Mouse (Mus musculus): ENCODE measurements at regions not wholly inside any gene's neighbourhood (a gene's known extent, or its start where the extent isn't known, plus 50 kb on each side); places are given as distances from the start of the nearest gene placed in this dataset.

GRCm38 (mm10) chr8:128087500-128087899, 270.9 kb upstream of the Nrp1 start:
- no peak for ATAC-seq (ENCODE audit: low read depth)
- Histone ChIP-seq H3K27ac (replicated peaks; ENCODE audit: low read depth, low read length) (no peak overlapping the region), H3K36me3 (ENCODE audit: control insufficient read depth, insufficient read depth, low read length) (no peaks in the 10 kb centered on the region), H3K4me1 (ENCODE audit: control insufficient read depth, insufficient read depth, low read length) (no peaks in the 10 kb centered on the region), H3K4me3 (ENCODE audit: low read depth, low read length) (no peak overlapping the region), H3K27me3 (replicated peaks; ENCODE audit: control insufficient read depth, insufficient read depth, low read length) (no peaks in the 10 kb centered on the region), H3K9me3 (ENCODE audit: control insufficient read depth, low read length) (no peaks in the 10 kb centered on the region), H3K4me2 (ENCODE audit: low read depth, low read length) (no peak overlapping the region), H3K9ac (ENCODE audit: low read depth, low read length) (no peak overlapping the region)
- WGBS: 92% methylated on average over 1 of the region's 1 CpGs
- DNase-seq (ENCODE audit: low spot score): no peak

GRCm38 (mm10) chr8:128092826-128093225, 265.6 kb upstream of the Nrp1 start:
- no peaks in the 10 kb centered on the region for H3K27me3 ChIP-seq (replicated peaks; ENCODE audit: control insufficient read depth, insufficient read depth, low read length)
- WGBS: 84% methylated on average over 7 of the region's 7 CpGs
- H3K4me2 ChIP-seq (ENCODE audit: low read depth, low read length): no peak overlapping the region
- H3K4me1 ChIP-seq (ENCODE audit: control insufficient read depth, insufficient read depth, low read length): no peaks in the 10 kb centered on the region
- H3K36me3 ChIP-seq (ENCODE audit: control insufficient read depth, insufficient read depth, low read length): no peaks in the 10 kb centered on the region
- ATAC-seq (ENCODE audit: low read depth): no peak
- DNase-seq (ENCODE audit: low spot score): no peak
- H3K9me3 ChIP-seq (ENCODE audit: control insufficient read depth, low read length): no peaks in the 10 kb centered on the region
- H3K4me3 ChIP-seq (ENCODE audit: low read depth, low read length): no peak overlapping the region
- no peak overlapping the region for H3K27ac ChIP-seq (replicated peaks; ENCODE audit: low read depth, low read length)
- no peak overlapping the region for H3K9ac ChIP-seq (ENCODE audit: low read depth, low read length)

- Histone ChIP-seq H3K27me3 (replicated peaks; ENCODE audit: control insufficient read depth, insufficient read depth, low read length) (no peaks in the 10 kb centered on the region), H3K36me3 (ENCODE audit: control insufficient read depth, insufficient read depth, low read length) (no peaks in the 10 kb centered on the region), H3K4me3 (ENCODE audit: low read depth, low read length) (no peak overlapping the region), H3K4me2 (ENCODE audit: low read depth, low read length) (no peak overlapping the region), H3K9ac (ENCODE audit: low read depth, low read length) (no peak overlapping the region), H3K9me3 (ENCODE audit: control insufficient read depth, low read length) (no peaks in the 10 kb centered on the region), H3K4me1 (ENCODE audit: control insufficient read depth, insufficient read depth, low read length) (no peaks in the 10 kb centered on the region), H3K27ac (replicated peaks; ENCODE audit: low read depth, low read length) (no peak overlapping the region)
- ATAC-seq (ENCODE audit: low read depth) (no peak), DNase-seq (ENCODE audit: low spot score) (no peak)
- 80% methylated on average over 1 of the region's 1 CpGs for WGBS
Measured at GRCm38 (mm10) chr8:128095451-128095850, 263.0 kb upstream of the Nrp1 start.

- WGBS: 52% methylated on average over 3 of the region's 3 CpGs
- Histone ChIP-seq H3K36me3 (ENCODE audit: control insufficient read depth, insufficient read depth, low read length) (no peaks in the 10 kb centered on the region), H3K4me1 (ENCODE audit: control insufficient read depth, insufficient read depth, low read length) (no peaks in the 10 kb centered on the region), H3K9ac (ENCODE audit: low read depth, low read length) (no peak overlapping the region), H3K27me3 (replicated peaks; ENCODE audit: control insufficient read depth, insufficient read depth, low read length) (no peaks in the 10 kb centered on the region), H3K4me2 (ENCODE audit: low read depth, low read length) (no peak overlapping the region), H3K9me3 (ENCODE audit: control insufficient read depth, low read length) (no peaks in the 10 kb centered on the region), H3K27ac (replicated peaks; ENCODE audit: low read depth, low read length) (no peak overlapping the region), H3K4me3 (ENCODE audit: low read depth, low read length) (no peak overlapping the region)
- DNase-seq (ENCODE audit: low spot score) (no peak), ATAC-seq (ENCODE audit: low read depth) (no peak)
Measured at GRCm38 (mm10) chr8:128097601-128098000, 260.8 kb upstream of the Nrp1 start.

GRCm38 (mm10) chr8:128103380-128103779, 255.0 kb upstream of the Nrp1 start:
- Histone ChIP-seq H3K4me1 (ENCODE audit: control insufficient read depth, insufficient read depth, low read length) (no peaks in the 10 kb centered on the region), H3K36me3 (ENCODE audit: control insufficient read depth, insufficient read depth, low read length) (no peaks in the 10 kb centered on the region), H3K27me3 (replicated peaks; ENCODE audit: control insufficient read depth, insufficient read depth, low read length) (no peaks in the 10 kb centered on the region), H3K9me3 (ENCODE audit: control insufficient read depth, low read length) (no peaks in the 10 kb centered on the region), H3K4me3 (ENCODE audit: low read depth, low read length) (no peak overlapping the region), H3K9ac (ENCODE audit: low read depth, low read length) (no peak overlapping the region), H3K4me2 (ENCODE audit: low read depth, low read length) (no peak overlapping the region), H3K27ac (replicated peaks; ENCODE audit: low read depth, low read length) (no peak overlapping the region)
- 81% methylated on average over 1 of the region's 1 CpGs for WGBS
- ATAC-seq (ENCODE audit: low read depth): no peak
- DNase-seq (ENCODE audit: low spot score): no peak

- H3K27me3 ChIP-seq (replicated peaks; ENCODE audit: control insufficient read depth, insufficient read depth, low read length): no peaks in the 10 kb centered on the region
- H3K36me3 ChIP-seq (ENCODE audit: control insufficient read depth, insufficient read depth, low read length): no peaks in the 10 kb centered on the region
- no peak overlapping the region for H3K9ac ChIP-seq (ENCODE audit: low read depth, low read length)
- H3K27ac ChIP-seq (replicated peaks; ENCODE audit: low read depth, low read length): no peak overlapping the region
- H3K4me2 ChIP-seq (ENCODE audit: low read depth, low read length): no peak overlapping the region
- H3K4me3 ChIP-seq (ENCODE audit: low read depth, low read length): no peak overlapping the region
- 89% methylated on average over 2 of the region's 2 CpGs for WGBS
- H3K9me3 ChIP-seq (ENCODE audit: control insufficient read depth, low read length): no peaks in the 10 kb centered on the region
- H3K4me1 ChIP-seq (ENCODE audit: control insufficient read depth, insufficient read depth, low read length): no peaks in the 10 kb centered on the region
- DNase-seq (ENCODE audit: low spot score) (no peak), ATAC-seq (ENCODE audit: low read depth) (no peak)
Measured at GRCm38 (mm10) chr8:128106569-128106968, 251.8 kb upstream of the Nrp1 start.

GRCm38 (mm10) chr8:128107041-128107440, 251.4 kb upstream of the Nrp1 start:
- 74% methylated on average over 7 of the region's 7 CpGs for WGBS
- Histone ChIP-seq H3K9me3 (ENCODE audit: control insufficient read depth, low read length) (no peaks in the 10 kb centered on the region), H3K27me3 (replicated peaks; ENCODE audit: control insufficient read depth, insufficient read depth, low read length) (no peaks in the 10 kb centered on the region), H3K27ac (replicated peaks; ENCODE audit: low read depth, low read length) (no peak overlapping the region), H3K9ac (ENCODE audit: low read depth, low read length) (no peak overlapping the region), H3K4me1 (ENCODE audit: control insufficient read depth, insufficient read depth, low read length) (no peaks in the 10 kb centered on the region), H3K4me3 (ENCODE audit: low read depth, low read length) (no peak overlapping the region), H3K4me2 (ENCODE audit: low read depth, low read length) (no peak overlapping the region), H3K36me3 (ENCODE audit: control insufficient read depth, insufficient read depth, low read length) (no peaks in the 10 kb centered on the region)
- ATAC-seq (ENCODE audit: low read depth): no peak
- no peak for DNase-seq (ENCODE audit: low spot score)

- H3K27ac ChIP-seq (replicated peaks; ENCODE audit: low read depth, low read length): no peak overlapping the region
- H3K27me3 ChIP-seq (replicated peaks; ENCODE audit: control insufficient read depth, insufficient read depth, low read length): no peaks in the 10 kb centered on the region
- H3K9ac ChIP-seq (ENCODE audit: low read depth, low read length): no peak overlapping the region
- H3K9me3 ChIP-seq (ENCODE audit: control insufficient read depth, low read length): no peaks in the 10 kb centered on the region
- no peaks in the 10 kb centered on the region for H3K36me3 ChIP-seq (ENCODE audit: control insufficient read depth, insufficient read depth, low read length)
- DNase-seq (ENCODE audit: low spot score): no peak
- no peak for ATAC-seq (ENCODE audit: low read depth)
- 82% methylated on average over 3 of the region's 3 CpGs for WGBS
- no peaks in the 10 kb centered on the region for H3K4me1 ChIP-seq (ENCODE audit: control insufficient read depth, insufficient read depth, low read length)
- H3K4me2 ChIP-seq (ENCODE audit: low read depth, low read length): no peak overlapping the region
- H3K4me3 ChIP-seq (ENCODE audit: low read depth, low read length): no peak overlapping the region
Measured at GRCm38 (mm10) chr8:128109036-128109435, 249.4 kb upstream of the Nrp1 start.

GRCm38 (mm10) chr8:128111132-128111531, 247.3 kb upstream of the Nrp1 start:
- Histone ChIP-seq H3K9me3 (ENCODE audit: control insufficient read depth, low read length) (no peaks in the 10 kb centered on the region), H3K36me3 (ENCODE audit: control insufficient read depth, insufficient read depth, low read length) (no peaks in the 10 kb centered on the region), H3K4me1 (ENCODE audit: control insufficient read depth, insufficient read depth, low read length) (no peaks in the 10 kb centered on the region), H3K4me3 (ENCODE audit: low read depth, low read length) (no peak overlapping the region), H3K27me3 (replicated peaks; ENCODE audit: control insufficient read depth, insufficient read depth, low read length) (no peaks in the 10 kb centered on the region), H3K27ac (replicated peaks; ENCODE audit: low read depth, low read length) (no peak overlapping the region), H3K4me2 (ENCODE audit: low read depth, low read length) (no peak overlapping the region), H3K9ac (ENCODE audit: low read depth, low read length) (no peak overlapping the region)
- WGBS: 83% methylated on average over 3 of the region's 3 CpGs
- DNase-seq (ENCODE audit: low spot score) (no peak), ATAC-seq (ENCODE audit: low read depth) (no peak)
